Mouse (Mus musculus) gonadal fat pad, adult 2 months (tissue): ENCODE results near the gene Dcbld1. TPM values are rescaled to one million over a fixed set of nuclear protein-coding genes. Genes with fewer than 3 reads are reported as not detected.
"Not testable (repeated sequence)": the region's sequence is repeated elsewhere in the genome, so short reads cannot be mapped to it uniquely, and the experiment has no call there.

Experiments used
- DNase-seq: peaks from one replicate; pipeline ENCODE4 v3.0.0-alpha.2; 2012; ENCODE audit warnings: low read depth
- polyA plus RNA-seq: library from polyadenylated mRNA; depleted of rRNA; stranded (reverse); fragments of >200 nt; gene quantifications from 2 replicates; pipeline ENCODE4 v1.2.3, GENCODE M21; 2012

Gene Dcbld1
- polyA plus RNA-seq, 1 experiment, result 6.0 TPM

DNA sequence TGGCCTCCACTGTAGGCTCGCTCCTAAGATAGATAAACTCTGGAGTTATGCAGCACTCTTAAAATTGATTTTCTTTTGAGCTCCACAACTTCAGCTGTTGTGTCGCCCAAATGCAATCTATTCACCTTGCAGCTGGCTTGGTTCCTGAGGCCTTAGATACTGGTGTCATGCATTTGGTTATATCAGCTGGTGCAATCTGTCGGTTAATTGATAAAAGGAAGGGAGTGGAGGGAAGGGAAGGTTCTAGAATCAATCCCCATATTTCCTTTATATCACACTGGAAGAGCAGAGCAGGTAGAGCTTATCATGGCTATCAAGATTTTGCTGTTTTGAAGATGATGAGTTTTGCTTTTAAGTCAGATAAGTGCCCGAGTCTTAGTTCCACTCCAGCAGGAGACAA, 26.8 kb downstream of the Dcbld1 start:
- DNase-seq, result no peak

DNA sequence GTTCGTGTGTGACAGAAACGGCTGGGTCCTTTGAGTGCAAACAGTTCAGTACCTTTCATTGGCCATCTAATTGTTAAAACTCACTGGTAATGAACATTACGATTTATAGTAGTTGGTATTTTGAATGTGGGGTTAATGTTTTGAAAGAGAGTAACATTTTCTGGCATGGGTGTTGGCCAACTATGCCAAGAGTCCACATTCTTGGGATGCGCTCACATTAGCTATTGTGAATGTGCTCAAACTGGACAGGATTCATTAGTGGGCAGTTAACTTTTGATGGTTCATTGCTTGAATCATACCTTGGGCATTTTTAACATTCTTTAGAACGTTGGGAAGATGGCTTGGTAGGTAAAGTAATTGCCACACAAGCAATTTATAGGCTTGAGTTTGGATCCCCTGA, 30.7 kb downstream of the Dcbld1 start:
- DNase-seq, result no peak

DNA sequence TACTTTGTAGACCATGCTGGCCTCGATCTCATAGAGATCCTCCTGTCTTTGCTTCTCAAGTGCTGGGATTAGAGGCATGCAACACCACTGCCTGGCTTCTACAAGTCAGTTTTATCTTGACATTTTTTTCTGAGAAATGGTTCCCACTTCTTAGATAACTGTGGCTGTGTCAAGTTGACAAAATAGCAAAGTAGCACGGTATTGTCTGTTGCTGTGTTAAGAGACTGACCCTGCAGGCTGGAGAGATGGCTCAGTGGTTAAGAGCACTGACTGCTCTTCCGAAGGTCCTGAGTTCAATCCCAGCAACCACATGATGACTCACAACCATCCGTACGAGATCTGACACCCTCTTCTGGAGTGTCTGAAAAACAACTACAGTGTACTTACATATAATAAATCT, 35.5 kb downstream of the Dcbld1 start:
- DNase-seq, result no peak

DNA sequence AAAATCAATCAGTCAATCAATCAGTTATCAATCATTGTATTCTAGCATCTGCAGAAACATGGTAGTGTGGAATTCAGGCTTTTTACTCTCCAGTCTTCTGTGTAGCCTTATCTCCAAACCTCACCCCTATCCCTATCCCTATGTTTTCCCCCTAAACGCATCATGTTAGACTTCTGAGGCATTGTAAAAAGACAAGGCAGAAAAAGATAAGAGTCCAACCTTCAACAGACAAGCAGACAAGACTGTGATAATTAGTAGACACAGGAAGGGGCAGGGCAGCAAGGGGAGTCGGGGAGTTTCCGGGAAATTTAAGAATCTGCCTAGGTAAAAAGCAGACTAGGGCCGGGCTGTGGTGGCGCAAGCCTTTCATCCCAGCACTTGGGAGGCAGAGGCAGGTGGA, 38.0 kb downstream of the Dcbld1 start:
- no peak for DNase-seq

DNA sequence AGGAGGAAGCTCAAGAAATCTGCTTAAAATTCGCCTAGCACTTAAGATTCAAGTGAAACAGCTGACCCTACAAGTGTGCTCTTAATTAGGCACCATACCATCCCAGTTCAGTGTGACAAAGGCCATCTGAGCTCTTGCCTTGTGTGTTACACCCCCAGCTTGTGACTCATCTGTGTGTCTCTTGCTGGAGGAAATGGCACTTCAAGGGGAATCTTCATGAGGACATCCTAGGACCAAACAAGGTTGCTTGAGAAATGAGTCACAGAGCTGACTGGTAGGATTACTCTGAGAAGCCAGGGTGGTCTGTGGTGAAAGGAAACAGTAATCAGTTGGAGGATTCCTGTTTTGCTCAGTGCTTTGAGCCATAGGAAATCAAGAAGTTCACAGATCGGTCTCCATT, 39.6 kb downstream of the Dcbld1 start:
- no peak for DNase-seq

DNA sequence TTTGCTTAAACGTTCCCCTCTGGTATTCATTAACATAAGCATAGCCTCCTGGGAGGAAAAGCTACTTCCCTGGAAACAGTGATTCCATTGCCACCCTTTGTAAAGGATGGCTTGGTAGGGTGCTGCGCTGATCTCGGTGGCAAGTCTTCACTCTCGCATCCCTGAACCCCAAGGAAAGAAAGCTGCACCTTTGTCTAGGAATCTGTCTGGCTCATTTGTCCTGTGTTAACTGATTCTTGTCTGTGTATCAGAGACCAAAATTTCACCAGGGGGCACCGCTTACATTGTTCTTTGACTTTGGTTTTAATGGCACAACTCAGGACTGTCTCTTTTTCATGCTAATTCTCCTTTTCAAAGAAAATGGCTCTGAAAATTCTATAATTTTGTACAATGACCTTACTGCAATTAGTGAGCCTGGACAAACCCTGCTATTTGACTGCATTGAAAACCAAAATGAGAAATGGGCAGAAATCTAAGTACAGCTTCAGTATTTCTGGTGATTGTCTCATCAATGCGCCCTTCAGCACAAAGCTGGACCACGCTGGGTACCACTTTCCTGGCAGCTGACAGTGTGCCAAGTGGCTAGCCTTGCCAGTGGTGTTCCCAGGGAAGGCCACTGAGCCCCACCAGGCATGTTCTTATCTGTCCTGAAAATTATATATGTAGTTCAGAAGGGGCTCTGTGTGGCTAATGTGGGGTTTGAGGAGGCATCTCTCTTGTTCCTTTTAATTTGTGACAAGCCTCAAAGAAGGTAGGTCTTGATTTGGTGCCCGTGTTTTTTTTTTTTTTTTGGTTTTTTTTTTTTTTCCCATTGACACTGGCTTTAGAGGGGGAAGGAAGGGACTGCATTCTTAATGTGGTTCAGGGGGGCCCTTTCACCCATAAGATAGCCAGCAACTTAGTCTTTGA, 40.8 kb downstream of the Dcbld1 start:
- DNase-seq, result no peak

DNA sequence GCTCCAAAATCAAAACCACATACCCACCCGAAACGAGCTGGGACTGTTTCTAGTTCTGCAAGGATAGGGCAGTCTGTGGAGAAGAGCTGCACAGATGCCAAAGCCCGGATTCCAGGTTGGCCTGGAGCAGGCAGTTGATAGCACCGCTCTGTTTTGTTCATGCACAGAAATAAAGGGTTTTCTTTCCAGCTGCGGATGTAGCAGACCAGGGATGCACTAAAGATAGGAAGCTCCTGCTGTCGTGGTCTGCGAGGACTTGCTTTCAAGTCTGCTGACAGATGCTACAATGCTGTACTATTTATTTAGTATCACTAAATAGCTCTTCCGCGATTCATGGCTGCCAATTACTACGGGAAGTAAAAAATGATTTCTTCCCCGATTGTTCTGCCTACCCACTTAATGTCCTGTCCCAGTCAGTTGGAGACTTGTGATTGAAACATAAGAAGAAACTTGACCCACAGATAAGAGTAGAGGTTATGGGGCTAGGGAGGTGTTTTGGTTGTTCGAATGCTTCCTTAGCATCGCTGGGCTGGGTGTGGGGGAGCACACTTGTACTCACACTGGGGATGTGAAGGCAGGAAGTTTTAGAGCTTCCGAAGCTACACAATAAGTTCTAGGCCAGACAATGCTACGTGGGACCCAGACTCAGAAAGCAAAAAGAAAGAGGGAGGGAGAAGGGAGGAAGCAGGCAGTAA, 41.6 kb downstream of the Dcbld1 start:
- no peak for DNase-seq

DNA sequence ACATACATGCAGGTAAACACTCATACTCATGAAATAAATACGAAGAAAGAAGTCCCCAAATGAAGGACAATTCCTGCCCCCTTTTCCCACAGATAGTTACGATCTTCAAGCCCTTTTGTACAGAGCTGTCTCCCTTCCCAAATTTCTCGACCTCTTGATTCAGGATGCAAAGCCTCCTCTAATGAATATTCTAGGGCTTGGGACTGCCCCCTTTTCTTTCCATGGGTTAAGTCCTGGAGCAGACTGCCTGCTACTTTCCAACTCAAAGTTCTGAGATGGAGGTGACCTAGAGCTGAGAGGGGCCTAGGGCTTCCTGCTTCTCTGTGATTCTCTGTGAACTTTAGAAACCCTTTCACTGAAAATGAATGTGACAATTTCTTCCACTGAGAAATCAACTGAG, 43.2 kb downstream of the Dcbld1 start:
- DNase-seq, result no peak

DNA sequence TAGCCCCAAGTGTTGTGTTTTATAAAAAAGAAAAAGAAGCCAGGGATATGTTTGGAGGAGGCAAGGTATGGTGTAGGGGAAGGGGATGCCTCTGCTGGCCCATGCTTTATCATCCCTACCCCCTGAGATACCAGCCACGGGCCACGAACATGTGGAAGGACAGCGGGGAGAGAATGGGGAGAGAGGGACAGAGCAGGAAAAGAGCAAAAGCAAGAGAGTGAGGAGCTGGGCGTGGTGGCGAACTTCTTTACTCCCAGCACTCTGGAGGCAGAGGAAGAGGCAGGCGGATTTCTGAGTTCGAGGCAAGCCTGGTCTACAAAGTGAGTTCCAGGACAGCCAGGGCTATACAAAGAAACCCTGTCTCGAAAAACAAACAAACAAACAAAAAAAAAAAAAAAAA, 44.1 kb downstream of the Dcbld1 start:
- not testable (repeated sequence) for DNase-seq

DNA sequence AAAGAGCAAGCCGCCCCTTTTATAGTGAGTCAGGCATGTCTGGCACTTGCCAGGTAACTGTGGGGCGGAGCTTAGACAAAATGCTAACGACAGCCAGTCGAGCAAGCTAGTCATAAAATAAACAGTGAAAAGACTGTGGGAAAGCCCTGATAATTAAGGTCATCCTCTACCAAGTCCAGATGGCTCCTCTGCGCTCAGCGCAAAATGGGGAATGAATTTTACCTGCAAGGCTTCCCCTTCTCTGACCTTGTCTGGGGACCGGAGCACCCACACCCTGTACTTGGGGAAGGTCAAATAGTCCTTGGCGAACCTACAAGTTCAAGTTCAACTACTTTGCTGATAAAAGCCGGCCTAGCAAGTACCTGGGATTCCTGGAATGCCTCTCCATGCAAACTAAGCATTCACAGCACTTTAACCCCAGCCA, 44.6 kb downstream of the Dcbld1 start:
- DNase-seq, result no peak

DNA sequence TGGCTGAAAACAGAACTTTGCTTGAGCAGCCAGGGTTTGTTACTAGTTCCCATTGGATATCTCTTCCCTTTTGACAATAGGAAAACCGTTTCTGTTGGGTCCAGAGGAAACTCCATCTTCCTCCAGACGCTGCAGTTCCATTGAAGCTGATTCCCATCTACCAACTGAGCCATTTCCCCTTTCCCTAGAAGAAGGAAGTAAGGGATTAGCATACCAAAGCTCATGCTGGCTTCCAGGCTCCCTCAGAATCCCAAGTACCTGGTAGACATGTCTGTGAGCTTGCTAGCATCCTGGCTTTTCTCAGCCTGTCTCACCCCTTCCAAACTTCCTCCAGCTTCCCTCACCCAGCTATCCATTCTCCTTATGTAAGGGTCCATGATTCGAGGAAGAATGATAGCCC, 45.4 kb downstream of the Dcbld1 start:
- DNase-seq, result no peak

DNA sequence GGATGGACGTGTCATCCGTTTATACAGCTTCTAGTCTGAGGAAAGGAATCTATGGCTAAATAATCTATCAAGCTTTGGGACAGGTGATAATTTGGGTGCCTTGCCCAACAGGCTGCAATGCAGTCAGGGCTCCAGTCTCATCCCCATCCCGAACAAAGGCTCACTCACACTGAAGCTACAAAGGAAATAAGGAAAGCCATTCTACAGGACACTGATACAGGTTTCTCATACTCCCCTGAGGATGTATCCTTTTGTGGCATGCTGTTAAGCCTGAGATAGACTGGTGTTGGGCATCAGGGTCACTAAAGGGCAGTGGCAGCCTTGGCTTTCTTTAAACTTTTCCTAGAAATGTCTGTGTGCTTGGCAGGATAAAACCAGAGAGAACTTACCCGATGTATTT, 46.5 kb downstream of the Dcbld1 start:
- no peak for DNase-seq

DNA sequence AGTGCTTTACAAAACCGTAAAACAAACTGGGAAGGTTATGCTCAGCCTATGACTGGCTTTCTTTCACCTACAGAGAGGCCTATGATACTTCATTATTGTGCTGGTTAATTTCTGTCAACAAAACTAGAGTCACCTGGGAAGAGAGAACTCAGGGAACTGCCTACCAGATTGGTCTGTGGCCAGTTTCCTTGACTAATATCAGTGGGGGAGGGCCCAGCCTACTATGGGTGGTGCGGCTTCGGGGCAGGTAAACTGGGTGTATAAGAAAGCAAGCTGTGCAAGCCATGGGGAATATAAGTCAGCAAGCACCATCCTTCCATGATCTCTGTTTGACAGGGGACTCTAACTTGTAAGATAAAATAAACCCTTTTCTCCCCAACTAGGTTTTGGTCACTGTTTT, 47.2 kb downstream of the Dcbld1 start:
- DNase-seq, result no peak

DNA sequence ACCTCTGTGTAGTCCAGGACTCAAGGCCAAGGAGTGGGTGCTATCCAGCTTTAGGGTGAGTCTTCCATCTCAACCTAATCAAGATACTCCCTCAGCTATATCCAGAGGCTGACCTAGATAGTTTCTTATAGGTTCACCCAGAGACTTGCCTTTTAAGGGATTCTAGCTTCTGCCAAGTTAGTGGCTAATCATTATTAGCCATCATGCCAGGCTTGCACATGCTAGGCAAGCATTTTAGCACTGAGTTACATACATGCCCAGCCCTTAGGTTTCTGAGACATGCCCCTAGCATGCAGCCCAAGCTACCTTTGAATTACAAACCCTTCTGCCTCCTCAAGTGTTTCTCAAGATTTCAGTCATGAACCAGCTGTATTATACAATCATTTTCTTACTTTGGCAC, 47.9 kb downstream of the Dcbld1 start:
- DNase-seq, result peak; percentile 69

DNA sequence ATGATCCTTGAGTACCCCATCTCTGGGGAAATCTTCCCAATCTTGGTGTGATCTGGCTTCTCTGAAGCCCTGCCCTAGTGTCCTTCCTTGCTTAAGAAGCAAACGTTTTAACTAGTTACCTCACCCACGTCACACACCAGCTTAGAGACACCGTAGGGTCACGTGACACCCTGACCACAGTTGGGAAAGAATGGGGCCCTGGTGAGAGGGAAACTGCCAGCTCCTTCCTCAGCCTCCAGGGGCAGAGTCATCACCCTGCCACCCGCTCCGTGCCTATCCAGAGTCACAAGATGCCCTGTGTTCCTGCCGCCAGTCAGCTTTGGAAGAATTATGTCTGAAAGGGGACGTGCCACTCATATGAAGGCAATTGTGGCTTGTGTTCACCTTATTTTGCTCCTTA, 51.2 kb downstream of the Dcbld1 start:
- no peak for DNase-seq

DNA sequence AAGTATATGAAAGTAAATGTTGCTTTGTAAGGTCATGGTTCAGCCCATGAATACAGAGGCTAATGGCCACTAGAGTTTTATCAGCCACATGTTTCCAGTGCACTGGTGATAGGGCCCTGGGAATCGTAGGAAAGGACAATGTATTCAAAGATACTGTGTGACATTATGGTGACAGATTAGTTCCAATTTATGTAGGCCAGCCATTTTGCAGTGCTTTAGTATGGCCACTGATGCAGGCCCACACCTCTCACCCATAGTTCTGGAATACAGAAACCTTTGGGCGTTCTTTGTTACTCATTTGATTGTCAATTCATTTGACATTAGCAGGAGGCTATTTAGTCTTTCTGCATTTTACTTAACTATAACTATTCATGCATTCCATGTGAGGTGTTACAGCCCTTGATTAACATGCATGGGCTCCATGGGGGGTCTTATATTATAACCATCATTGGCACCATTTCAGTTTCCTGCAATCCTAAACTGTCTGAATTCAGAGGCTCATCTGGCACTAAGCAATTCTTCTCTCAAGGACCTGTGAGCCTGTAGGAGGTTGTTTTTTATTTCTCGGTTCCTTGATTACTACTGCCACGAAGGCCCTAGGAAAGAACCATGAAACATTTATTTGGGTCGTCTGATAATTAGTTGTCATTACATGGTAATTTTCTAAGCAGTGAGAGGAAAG, 54.6 kb downstream of the Dcbld1 start:
- DNase-seq, result no peak

DNA sequence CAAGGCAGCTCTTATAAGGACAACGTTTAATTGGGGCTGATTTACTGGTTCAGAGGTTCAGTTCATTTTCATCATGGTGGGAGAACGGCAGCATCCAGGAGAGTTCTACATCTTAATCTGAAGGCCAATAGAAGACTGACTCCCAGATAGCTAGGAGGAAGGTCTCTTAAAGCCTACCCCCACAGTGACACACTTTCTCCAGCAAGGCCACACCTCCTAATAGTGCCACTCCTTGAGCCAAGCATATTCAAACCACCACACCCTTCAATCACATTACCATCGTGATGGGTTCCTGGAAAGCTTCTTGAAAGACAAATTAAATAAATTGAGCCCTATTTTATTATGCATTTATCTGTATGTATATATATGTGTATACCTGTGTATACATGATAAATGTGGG, 55.8 kb downstream of the Dcbld1 start:
- DNase-seq, result no peak

DNA sequence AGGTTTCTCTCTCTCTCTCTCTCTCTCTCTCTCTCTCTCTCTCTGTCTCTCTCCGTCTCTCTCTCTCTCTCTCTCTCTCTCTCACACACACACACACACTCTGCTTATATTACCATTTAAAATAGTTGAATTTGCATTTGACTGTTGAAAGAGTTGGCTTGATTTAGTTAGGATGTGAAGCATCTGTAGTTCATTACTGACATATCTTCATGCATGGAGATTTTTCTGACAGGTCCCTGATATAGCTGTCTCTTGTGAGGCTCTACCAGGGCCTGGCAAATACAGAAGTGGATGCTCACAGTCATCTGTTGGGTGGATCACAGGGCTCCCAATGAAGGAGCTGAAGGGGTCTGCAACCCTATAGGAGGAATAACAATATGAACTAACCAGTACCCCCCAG, 59.0 kb downstream of the Dcbld1 start:
- not testable (repeated sequence) for DNase-seq

DNA sequence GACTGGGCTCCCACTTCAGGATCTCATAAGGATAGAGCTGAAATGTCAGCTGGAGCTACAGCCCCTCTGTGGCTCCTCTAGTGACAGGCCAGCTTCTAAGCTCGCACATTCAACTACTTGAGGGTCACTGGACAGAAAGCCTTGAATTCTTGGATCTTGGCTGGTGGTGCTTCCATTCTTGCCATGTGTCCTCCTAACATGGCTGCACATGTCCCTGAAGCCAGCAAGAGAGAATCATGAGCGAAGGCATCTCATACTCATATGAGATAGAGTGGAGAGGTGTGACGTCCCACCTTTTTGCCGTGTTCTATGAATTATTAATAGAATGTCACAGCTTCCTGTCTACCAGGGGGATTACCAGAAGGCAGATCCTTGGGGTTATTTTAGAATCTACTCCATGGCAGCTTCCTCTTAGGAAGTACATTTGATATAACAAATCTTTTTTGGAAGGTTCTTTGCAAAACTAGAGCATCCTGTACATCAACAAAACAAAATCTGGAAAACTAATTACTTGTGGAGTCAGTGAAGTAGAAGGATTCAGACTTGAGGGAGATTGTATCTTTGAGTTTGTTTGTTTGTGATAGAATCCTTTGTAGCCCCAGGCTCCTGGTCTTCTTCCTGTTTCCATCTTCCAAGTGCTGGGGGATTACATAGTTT, 60.6 kb downstream of the Dcbld1 start:
- no peak for DNase-seq

DNA sequence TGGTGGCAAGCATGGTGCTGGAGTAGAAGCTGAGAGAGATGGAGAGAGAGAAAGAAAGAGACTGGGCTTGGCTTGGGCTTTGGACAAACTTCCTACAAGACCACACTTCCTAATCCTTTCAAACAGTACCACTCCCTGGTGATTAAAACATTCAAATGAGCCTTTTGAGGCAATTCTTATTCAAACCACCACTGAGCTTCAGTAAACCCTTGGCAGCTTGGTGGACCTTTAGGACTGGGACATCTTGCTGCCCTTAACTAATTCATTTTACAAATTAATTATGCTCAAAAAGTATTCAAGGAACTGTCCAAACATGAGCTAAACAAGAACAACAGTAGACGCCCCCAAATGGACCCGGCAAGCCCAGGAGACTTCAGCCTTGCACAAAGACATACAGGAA, 62.5 kb downstream of the Dcbld1 start:
- no peak for DNase-seq

DNA sequence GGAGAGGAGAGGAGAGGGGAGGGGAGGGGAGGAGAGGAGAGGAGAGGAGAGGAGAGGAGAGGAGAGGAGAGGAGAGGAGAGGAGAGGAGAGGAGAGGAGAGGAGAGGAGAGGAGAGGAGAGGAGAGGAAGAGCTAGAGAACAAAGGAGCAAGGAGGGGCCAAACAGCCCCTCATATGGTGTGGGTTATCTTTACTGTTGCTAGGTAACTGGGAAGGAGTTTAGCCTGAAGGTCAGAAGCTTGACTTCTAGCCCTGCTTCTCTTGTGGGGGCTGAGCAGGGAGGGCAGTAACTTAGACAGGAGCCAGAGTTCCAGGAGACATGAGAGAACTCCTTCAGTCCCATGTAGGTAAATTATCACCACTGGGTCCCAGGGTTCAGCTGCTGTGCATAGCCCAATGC, 65.1 kb downstream of the Dcbld1 start:
- DNase-seq, result not testable (repeated sequence)

DNA sequence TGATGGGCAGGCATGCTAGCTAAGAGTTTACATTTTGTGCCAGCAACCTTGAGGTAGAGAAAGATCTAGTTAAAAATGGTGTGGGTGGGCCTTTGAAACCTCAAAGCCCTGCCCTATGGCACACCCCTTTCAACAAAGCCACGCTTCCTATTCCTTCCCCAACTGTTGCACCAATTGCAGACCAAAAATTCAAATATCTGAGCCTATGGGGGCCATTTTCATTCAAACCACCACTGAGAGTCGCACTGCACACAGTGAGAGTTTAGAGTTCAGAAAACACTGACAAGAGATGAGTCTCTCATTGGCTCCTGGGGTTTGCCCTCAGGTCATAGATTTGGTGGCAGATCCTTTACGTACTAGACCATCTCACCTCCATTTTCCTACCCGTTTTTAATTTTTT, 68.3 kb downstream of the Dcbld1 start:
- no peak for DNase-seq
